Mouse (Mus musculus): ENCODE measurements around the gene Rapgef2.

DNA sequence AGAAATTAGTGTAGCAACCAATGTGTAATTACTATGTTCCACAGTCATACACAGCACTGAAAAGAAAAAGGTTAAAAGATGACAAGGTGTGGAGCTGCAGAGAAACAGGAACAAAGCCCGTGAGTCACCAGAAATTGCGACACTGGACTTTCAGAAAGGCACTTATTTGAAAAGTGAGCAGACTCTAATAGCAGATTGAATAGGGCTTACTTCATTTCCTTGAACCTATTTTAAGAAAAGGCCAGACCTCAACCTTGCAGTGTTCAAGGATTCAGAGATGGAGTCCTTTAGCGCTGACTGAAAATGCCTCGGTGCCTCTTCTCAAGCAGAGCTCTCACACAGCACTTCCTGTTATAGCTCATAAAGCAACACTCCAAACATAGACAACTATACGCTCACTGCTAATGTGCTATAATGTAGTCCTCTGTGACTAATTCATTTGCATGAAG, 133.3 kb downstream of the Rapgef2 start:
- TF ChIP-seq GATA1 (IDR thresholded peaks at IDR 0.05; ENCODE audit: low read length), result no peak
- no peak for TF ChIP-seq TAL1 (IDR thresholded peaks at IDR 0.05; ENCODE audit: low read length)
